Mouse (Mus musculus) gastrocnemius, postnatal 25 days (tissue): Measurements from ENCODE around the gene Eif5. TPM values are rescaled to one million over a fixed set of nuclear protein-coding genes. Genes with fewer than 3 reads are reported as not detected.
"Not testable (repeated sequence)": the region's sequence is repeated elsewhere in the genome, so short reads cannot be mapped to it uniquely, and the experiment has no call there.

Source experiments
- DNase-seq: peaks from one replicate; pipeline ENCODE4 v3.0.0; 2022
- total RNA-seq, 2 experiments: library from RNA; stranded (reverse); gene quantifications; 1 replicate in 1 of 2; 2 replicates in 1 of 2; pipeline ENCODE4 v1.2.3; 2021

Gene Eif5
- total RNA-seq, 2 experiments from 2014 or later: 133 to 143 TPM

DNA sequence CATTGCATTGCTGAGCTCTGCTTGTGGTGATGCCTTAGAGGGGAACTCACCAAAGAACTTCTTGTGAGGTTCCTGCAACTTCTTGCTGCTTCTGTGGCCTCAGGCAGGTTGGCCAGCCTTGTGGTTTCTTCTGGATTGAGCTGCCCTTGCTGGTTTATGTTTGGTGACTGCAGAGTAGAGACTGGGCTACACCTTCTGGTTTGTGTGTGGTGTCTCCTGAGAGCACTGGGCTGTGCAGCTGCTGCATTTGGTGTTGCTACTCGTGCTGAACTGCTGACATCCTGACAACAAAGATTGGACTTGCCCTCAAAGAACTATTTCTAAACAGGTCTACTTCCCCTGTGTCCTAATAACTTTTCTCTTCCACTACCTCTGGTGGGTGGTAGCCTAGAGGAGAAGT lies 13.3 kb upstream of the Eif5 start:
- no peak for DNase-seq

DNA sequence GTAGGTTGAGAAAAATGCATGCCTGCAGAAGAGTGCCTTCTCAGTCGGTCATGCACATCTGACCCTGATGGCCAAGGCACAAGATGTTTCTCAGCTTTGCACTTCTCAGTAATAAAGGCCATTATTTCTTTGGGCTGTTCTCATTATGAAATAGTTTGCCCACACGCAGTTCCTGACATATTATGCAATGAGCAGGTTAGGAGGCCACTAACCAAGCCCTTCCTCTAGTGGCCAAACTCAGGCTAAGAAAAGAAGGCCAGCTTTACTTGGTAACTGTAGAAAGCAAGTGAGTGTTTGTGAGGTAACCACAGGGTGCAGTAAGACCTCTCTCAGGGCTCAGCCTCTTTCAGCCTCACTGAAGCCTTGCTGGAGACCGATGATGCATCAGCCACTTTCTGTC lies 12.9 kb upstream of the Eif5 start:
- no peak for DNase-seq

DNA sequence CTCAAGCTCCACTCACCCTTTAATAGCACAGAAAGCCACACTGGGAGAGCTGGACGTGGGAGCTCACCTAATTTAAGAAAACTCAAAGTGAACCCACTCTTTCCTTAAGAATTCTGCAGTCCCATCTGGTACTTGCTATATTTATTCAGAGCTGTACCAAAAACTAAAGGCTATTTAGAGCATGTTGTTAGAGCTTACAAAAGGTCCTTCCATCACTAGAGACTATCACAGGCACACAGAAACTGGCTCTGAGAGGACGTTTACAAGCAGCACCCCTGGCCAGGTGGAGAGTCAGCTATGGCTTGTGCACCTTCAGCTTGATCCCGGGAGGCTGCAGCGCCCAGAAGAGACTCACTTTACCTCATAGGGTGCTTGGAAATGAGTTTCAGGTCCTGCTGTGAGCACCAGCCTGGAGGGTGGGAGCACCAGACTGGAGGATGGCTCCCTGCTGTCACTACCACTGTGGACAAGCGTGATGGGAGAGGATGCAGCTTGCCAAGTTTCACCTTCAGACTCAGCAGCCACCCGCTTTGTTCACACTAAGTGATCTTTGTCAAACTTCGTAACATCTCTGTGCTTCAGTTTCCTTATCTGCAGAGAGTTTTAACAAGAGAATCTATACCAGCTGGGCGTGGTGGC lies 10.1 kb upstream of the Eif5 start:
- DNase-seq: no peak

DNA sequence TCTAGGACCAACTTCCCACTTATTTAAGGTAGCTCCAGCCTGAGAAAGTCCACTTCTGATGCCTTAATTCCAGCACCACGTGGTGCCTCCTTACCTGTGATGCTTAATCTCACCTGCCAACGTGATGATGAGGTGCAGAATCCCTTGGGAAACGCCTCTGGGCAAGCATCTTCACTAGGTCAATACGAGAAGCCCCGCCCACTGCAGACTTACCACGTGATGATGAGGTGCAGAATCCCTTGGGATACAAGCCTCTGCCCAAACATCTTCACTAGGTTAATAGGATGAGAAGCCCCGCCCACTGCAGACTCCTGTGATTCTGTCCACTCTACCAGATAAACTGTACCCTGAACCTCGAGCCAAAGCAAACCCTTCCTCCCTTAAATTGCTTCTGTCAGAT lies 8.6 kb upstream of the Eif5 start:
- no peak for DNase-seq

DNA sequence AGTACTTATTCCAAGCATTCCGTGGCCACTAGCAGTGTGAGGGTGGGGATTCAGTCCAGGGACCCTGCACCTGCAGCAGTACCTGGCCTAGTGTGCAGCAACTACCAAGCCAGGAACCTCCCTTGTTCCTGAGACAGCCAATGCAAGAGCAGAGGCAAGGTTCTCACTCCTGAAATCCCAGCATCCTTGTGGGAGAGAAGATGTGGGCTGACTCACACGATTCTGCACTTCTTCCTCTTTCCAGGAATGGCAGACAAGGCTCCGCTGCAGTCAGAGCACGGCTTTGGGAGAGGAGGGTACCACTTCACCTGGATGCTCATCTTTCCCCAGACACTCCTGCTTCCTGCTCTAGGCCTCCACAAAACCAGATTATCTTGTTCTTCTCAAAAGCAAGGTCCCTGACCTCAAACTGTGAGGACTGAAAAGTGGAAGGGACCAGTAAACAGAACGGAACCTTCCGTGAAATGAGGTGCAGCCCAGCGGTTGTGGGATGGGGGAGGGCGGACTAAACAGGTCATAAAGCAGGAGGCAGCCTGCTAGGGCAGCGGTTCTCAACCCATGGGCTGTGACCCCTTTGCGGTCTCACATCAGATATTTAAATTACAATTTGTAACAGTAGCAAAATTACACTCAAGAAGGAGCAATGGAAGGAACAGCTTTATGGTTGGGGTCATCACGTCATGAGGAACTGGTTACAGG lies 4.6 kb upstream of the Eif5 start:
- DNase-seq: no peak

DNA sequence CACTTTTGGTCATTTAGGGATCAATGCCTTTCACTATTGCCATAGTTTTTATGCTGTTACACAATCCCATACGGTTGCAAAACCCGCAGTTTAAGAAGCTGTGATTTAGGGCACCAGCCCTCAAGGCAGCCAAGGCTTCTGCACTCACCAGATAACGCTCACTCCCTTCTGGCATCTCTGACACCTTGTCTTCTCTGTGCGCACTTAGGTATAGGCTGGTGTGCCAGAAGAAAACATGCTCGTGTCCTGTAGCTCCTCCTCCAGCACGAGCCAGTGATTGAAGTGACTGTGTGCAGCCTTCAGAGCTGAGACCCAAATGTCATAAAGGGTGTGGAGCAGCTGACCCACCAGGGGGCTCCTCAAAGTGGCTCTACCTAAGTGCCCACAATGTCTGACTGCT lies 2.5 kb upstream of the Eif5 start:
- no peak for DNase-seq

DNA sequence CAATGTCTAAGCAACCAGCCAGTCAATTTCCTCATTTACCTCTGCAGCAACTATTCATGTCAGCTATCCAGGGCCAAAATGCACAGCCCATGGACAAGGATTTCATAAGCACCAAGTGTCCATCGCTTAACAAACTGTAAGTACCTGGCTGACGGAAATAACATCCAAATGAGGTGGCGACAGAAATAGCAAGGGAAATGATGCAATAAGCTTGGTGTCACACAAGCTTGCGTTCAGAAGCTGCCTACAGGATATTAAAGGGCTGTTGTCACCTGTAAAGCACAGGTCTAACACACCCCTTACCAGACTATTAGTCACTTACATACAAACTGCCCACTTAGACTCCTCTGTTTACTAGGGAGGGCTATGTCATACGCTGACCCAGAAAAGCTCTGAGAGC lies 2.1 kb upstream of the Eif5 start:
- DNase-seq: no peak

DNA sequence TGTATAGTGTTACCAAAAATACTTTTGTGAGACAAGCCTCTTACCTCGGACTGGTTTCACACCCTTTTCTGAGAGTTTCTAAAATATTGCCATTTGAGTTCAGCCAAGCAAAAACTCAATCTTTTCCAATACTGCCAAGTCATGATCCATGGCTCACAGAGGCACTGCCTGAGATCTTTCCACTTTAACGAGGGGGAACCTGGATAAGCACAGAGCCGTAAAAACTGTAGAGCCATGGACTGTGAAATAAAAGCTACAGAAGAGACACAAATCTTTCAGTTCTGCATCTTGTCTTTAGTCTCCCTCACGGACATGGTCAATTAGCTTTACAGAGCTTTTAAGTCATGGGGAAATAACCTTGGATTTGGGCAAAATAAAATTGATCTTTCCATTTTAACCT lies 1.1 kb upstream of the Eif5 start:
- DNase-seq: no peak

DNA sequence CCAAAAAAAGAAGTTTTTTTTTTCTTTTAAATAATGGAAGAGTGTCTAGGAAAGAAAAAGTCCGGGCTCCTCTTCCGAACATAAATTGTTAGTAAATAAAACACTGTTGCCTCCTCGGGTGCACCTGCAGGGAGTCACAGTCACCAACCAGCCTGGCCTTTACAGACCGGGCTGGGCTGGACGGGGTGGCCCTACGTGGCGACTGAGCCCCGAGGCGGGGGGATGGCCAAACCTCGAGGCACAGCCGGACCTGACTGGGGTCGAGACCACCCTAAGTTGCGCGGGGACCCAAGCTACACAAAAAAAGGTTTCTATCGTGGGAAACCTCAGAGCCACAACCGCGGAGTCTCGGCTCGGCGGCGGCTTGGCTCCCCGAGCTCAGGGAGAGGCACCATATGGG lies 475 bp upstream of the Eif5 start:
- no peak for DNase-seq

DNA sequence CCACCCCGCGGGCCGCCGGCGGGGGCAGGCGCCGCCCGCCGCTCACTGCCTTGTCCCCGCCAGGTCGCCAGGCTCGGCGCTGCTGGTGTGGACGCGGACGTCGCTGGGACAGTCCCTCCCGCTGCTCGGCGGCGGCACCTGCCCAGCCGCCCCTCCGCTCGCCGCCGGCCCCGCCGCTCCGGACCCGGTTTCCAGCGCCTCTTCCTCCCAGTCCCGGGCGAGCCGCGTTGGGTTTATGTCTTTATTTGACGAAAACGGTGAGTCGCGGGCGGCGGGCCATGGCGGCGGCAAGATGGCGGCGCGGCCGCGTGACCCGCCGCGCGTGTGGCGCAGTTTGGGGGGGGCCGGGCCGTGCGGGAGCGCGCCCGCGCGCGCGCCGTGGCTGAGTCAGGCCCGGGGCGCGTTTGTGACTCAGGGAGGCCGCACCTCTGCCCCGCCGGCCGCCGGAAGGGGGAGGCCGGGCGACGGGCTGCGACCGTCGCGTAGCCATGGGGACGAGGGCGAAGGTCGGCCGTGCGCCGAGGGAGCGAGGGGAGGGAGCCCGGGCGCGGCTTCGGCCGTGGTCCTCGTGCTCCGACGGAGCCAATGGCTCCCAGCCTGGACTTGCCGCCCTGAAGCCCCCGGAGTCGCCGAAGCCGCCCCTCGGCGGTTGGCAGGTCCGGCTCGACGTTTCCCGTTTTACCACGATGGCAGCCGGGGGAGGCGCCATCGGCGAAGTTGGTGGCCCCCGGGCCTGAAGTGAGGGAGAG lies 650 bp downstream of the Eif5 start:
- DNase-seq: peak; percentile 81

DNA sequence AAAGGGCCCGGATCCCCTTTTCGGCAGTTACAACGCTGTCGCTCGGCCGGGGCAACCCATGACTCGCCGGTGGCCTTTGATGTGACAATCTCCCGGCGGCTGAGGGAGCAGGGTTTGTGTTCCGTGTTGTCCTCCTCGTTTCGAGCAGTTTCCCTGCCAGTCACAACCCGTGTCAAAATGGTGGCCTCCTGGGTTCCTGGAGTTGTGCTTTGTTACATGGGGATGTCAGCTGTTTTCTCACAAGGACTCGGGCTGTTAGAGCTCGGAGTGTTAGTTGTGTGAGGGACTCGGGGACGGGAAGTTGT lies 1.2 kb downstream of the Eif5 start:
- no peak for DNase-seq

DNA sequence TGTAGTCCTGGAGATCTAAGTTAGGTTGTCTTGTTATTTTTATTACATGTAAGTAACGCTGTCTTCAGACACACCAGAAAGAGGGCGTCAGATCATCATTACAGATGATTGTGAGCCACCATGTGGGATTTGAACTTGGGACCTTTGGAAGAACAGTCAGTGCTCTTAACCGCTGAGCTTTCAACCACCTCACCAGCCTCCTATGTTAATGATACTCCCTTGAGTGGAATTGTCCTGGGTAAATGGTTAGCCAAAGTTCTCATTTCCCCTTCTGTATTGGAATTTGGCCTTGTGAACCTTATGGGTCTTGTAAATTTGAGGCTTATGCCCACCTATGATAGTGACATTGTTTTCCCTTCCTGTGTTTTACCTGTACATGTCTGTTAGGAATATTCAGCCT lies 9.3 kb downstream of the Eif5 start:
- DNase-seq: no peak

DNA sequence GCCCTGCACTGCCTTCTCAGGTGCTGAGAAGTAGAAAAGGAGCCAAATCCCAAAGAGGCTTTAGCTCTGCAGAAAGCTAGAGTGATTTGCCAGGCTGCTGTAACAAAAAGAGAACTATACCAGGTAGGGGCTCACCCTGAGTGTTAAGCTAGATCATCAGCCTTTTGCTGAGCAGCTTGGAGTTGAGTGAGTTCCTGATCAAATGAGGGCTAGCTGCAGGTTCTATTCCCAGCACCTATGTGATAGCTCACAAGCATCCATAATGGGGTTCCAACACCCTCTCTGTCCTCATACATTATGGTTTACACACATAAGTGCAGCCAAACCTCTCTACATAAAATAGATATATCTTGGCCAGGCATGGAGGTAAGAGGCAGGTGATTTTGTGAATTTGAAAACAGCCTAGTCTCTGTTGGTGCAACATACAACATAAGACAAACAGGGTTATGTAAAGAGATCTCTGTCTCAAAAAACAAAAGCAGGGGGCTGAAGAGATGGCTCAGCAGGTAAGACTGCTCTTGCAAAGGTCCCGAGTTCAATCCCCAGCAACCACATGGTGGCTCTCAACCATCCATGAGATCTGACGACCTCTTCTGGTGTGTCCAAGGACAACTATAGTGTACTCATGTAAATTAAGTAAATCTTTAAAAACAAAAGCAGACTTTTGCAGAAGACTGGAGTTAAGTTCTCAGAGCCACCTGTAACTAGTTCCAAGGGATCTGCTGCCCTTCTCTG lies 10.9 kb downstream of the Eif5 start:
- DNase-seq: no peak

DNA sequence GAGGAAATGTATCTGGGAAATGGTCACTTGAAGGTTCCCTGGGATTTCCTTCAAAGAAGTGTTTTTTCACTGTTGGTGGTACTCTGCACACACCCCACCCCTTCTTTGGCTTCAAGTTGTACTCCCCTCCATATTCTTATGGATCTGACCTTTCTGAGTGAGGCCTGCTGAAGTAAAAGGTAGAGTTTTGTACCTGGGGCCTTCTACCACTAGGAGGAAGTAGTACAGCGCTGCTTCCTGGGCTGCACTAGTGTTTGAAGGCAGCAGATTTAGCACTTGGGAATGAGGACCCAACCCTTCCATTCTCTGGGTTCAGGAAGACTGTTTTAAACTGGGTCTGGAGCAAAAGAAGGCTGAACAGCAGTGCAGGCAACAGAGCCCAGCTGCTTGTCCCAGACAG lies 12.9 kb downstream of the Eif5 start:
- no peak for DNase-seq

DNA sequence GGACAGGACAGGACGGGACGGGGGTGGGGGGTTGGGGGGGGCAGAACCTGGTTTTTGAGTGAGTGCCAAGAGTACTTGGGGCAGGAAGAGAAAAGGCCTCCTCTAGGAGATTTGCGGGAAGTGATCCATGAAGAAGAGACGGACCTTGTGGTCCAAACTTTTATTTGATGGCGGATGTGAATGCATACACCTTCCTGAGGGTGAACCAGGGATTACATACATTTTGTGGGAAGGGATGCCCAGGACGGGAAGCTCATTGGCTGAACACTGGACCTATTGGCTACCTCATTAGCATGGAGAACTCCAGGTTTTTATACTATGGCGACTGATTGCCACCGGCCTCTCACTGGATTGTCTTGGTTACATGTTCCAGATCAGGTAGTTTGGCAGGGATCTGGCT lies 14.5 kb downstream of the Eif5 start:
- no peak for DNase-seq

DNA sequence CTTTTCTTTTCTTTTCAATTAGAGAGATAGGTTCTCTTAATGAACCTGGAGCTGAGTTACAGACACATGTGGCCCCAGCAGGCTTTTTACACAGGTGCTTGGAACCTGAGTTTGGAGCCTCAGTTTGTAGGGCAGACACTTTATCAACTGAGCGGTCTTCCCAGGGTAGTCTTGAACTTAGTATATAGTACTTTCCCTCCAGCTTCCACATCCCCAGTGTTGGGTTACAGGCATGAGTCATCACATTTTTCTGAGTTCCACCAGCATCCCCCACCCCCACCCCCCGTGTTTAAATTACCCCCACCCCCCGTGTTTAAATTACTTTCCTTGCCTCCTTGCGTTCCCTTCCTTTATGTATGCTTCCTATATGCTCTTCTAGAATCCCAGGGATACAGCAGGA lies 17.5 kb downstream of the Eif5 start:
- DNase-seq: no peak

DNA sequence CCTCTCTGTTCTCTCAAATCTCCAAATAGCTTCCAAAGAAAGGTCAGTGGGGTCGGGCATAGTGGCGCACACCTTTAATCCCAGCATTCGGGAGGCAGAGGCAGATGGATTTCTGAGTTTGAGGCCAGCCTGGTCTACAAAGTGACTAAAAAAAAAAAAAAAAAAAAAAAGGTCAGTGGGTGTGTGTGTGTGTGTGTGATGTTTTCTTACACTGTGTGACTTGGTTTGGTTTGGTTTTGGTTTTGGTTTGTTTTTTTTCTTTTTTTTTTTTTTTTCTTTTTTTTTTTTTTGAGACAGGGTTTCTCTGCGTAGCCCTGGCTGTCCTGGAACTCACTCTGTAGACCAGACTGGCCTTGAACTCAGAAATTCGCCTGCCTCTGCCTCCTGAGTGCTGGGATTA lies 18.1 kb downstream of the Eif5 start:
- DNase-seq: not testable (repeated sequence)

DNA sequence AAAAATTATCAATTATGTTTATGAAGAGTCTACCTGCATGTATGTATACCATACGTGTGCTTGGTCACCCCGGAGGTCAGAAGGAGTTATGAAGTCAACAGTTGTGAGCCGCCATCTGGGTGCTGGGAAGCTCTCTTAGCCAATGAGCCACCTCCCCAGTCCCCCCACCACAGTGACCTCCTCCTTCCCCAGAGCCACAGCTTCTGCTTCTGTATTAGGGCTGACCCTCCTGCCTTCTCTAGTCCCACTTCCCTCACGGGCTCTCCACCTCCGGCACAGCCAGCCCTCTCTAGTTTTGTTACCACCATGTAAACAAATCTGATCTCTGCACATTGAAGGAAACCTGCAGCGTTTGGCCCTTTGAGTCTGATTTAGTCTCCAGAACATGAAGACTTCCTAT lies 19.7 kb downstream of the Eif5 start:
- DNase-seq: no peak

DNA sequence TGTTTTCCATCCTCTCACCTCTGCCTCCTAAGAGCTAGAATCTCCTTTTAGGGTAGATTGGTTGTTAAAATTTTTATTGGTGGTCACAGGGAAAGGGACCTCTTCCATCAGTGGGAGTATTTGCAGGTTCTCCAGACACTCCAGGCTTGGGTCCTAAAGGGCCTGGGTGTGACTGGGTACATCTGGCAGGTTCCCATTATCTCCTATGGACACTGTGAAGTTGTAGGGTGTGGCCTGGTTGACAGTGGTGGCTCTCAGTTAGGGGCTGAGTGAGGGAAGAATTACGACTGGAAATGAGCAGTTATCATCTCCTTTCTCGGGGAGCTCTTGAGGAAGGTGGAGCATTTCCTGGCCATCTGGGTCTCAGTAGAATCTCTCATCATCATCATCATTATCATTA lies 20.8 kb downstream of the Eif5 start:
- DNase-seq: no peak

DNA sequence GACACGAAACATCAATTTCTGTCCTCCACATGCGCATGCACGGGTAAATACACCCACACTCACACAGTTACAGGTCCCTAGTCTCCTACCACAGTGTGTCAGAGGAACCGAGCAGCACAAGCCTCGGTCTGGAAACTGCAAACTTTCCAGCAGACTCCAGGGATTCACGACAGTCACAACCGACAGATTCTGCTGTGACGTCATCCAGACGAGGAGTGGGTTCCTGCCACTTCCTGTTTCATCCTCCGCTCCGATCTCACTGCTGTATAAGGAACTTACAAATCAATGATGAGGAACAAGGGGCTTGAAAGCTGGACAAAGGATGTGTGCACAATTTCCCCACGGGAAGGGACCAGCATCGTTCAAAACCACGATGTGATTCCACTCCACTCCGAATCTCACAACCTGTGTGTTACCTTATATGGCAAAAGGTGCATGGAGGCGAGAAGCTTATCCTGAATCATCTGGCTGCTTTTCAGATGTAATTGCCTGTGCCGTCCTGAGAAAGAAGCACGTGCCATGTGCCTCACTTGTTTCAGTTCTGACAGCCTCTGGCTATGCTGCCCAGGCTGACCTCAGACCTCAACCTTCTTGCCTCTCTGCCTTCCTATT lies 21.9 kb downstream of the Eif5 start:
- DNase-seq: no peak

DNA sequence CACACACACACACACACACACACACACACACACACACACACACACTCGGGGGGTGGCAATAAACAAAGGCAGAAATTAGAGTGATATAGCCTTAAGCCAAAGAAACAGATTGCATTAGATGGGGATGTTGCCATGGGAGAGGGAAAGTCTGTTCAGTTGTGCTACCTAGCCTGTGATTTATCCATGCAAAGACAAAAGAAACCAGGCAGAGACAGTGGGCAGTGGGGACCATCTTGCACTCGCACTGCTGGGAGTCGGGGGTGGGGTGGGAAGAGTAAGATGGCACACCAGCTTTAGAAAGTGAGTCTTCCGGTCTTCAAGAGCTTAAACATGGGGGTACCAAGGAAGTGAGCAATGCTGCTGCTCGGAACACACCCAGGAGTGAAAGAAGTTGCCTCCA lies 22.5 kb downstream of the Eif5 start:
- no peak for DNase-seq

DNA sequence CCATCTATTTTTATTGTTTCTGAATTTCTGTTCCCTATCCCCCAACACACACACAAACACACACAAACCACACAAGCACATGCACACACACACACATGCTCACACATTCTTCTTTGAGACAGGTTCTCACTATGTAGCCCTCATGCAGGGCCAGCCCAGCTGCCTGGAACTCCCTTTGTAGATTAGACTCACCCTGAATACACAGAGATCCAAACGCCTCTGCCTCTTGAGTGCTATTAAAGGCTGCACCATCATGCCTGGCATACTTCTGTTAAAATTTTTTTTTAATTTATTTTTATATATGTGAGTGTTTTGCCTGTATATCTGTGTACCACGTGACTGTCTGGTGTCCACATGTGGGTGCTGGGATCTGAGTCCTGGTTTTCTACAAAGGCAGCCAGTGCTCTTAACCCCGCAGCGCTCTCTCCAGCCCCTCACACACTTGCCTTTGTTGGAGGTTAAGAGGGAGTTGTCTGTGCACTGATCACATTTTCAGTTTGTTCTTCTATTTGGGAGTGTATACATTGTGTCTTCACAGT lies 24.5 kb downstream of the Eif5 start:
- DNase-seq: no peak
